In the genomic region with DNA sequence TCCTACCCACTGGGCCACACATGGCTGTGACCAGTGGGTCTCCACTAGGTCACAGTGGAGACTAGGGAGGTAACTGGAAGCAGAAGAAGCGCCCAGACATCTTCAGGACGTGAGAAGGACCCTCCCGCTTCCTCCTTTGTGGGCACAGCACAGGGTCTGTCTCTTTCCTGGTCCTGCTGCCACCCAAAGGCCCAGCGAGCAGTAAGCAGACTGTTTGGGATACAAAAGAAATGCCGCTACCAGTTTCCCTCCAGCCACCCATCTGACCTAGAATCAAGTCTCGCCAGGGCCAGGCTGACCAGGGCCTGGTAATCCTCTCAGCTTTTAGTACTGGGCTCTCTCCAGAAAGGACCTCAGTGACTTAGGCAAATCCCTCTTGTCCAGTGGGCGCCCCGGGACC, we compare ENCODE assay signal across 15 mouse cellular contexts.
DNase-seq lines count a peak whose midpoint lies in the region; ATAC-seq lines count a peak whose summit lies in the region.
"Had no signal": no experiment of that assay in that cellular context is flagged by ENCODE, and none has a peak within 500 bp of the region (broad histone marks: within the 10 kb centered on the region; RNA-seq: fewer than 3 reads in every experiment).

No protein-coding gene starts in this region.

- no peak for DNase-seq in forebrain, embryonic 10.5 days (ENCODE audit: extremely low spot score, low spot score)
- no peak for DNase-seq in hindbrain, embryonic 11.5 days (ENCODE audit: low spot score)
- DNase-seq in midbrain, embryonic 14.5 days = no peak
- DNase-seq in embryo, embryonic 9.5 days (ENCODE audit: extremely low spot score) = no peak
- DNase-seq: cerebellum, postnatal 25 days; heart, adult 18-20 months; heart, postnatal 4 days; kidney, adult 18-20 months; liver, postnatal 0 days had no signal

- no peak overlapping the region for H3K9ac ChIP-seq in forebrain, embryonic 16.5 days (replicated peaks; ENCODE audit: low read depth, low read length)
- peak overlapping the region; percentile 52; the same call in 1 of the 2 replicates for H3K9ac ChIP-seq in hindbrain, embryonic 13.5 days
- no peak overlapping the region for H3K9ac ChIP-seq in hindbrain, embryonic 11.5 days (ENCODE audit: low read depth, low read length)
- H3K9ac ChIP-seq in midbrain, embryonic 14.5 days (replicated peaks; ENCODE audit: low read length) = no peak overlapping the region
- no peak overlapping the region for H3K9ac ChIP-seq in midbrain, embryonic 15.5 days
- H3K9ac ChIP-seq: embryonic facial prominence, embryonic 12.5 days; limb, embryonic 15.5 days; liver, postnatal 0 days had no signal

- WGBS in forebrain, embryonic 10.5 days = 89% methylated on average over 8 of the region's 8 CpGs
- 93% methylated on average over 8 of the region's 8 CpGs for WGBS in forebrain, embryonic 16.5 days
- WGBS in hindbrain, embryonic 13.5 days = 88% methylated on average over 8 of the region's 8 CpGs
- 87% methylated on average over 8 of the region's 8 CpGs for WGBS in hindbrain, embryonic 11.5 days
- 83% methylated on average over 8 of the region's 8 CpGs for WGBS in midbrain, embryonic 14.5 days
- 89% methylated on average over 8 of the region's 8 CpGs for WGBS in midbrain, embryonic 15.5 days

- no peaks in the 10 kb centered on the region for H3K9me3 ChIP-seq in forebrain, embryonic 10.5 days
- no peaks in the 10 kb centered on the region for H3K9me3 ChIP-seq in forebrain, embryonic 16.5 days (ENCODE audit: control insufficient read depth, low read length)
- no peaks in the 10 kb centered on the region for H3K9me3 ChIP-seq in hindbrain, embryonic 13.5 days
- H3K9me3 ChIP-seq in hindbrain, embryonic 11.5 days (ENCODE audit: control insufficient read depth, low read length) = no peaks in the 10 kb centered on the region
- no peaks in the 10 kb centered on the region for H3K9me3 ChIP-seq in midbrain, embryonic 14.5 days (ENCODE audit: control insufficient read depth, low read length)
- H3K9me3 ChIP-seq in midbrain, embryonic 15.5 days = no peaks in the 10 kb centered on the region
- H3K9me3 ChIP-seq: embryonic facial prominence, embryonic 12.5 days; limb, embryonic 15.5 days had no signal

- no peak overlapping the region for H3K4me3 ChIP-seq in forebrain, embryonic 10.5 days
- H3K4me3 ChIP-seq in forebrain, embryonic 16.5 days (replicated peaks; ENCODE audit: low read length) = no peak overlapping the region
- no peak overlapping the region for H3K4me3 ChIP-seq in hindbrain, embryonic 13.5 days
- no peak overlapping the region for H3K4me3 ChIP-seq in hindbrain, embryonic 11.5 days (ENCODE audit: low read depth, low read length)
- no peak overlapping the region for H3K4me3 ChIP-seq in midbrain, embryonic 14.5 days (replicated peaks; ENCODE audit: low read depth, low read length)
- H3K4me3 ChIP-seq in midbrain, embryonic 15.5 days = no peak overlapping the region
- H3K4me3 ChIP-seq: embryonic facial prominence, embryonic 12.5 days; limb, embryonic 15.5 days had no signal

- H3K27me3 ChIP-seq in forebrain, embryonic 10.5 days (ENCODE audit: poor library complexity, severe bottlenecking) = no peaks in the 10 kb centered on the region
- H3K27me3 ChIP-seq in forebrain, embryonic 16.5 days (replicated peaks; ENCODE audit: control insufficient read depth, insufficient read depth, low read length) = no peaks in the 10 kb centered on the region
- H3K27me3 ChIP-seq in hindbrain, embryonic 13.5 days = no peaks in the 10 kb centered on the region
- no peaks in the 10 kb centered on the region for H3K27me3 ChIP-seq in hindbrain, embryonic 11.5 days (ENCODE audit: control insufficient read depth, insufficient read depth, low read length)
- H3K27me3 ChIP-seq in midbrain, embryonic 14.5 days (ENCODE audit: control insufficient read depth, insufficient read depth, low read length) = no peaks in the 10 kb centered on the region
- no peaks in the 10 kb centered on the region for H3K27me3 ChIP-seq in midbrain, embryonic 15.5 days (replicated peaks)
- H3K27me3 ChIP-seq: embryonic facial prominence, embryonic 12.5 days; limb, embryonic 15.5 days had no signal

- 0 out of 2 replicates have a peak overlapping the region, but pooled peaks have one; percentile 20 for H3K27ac ChIP-seq in forebrain, embryonic 10.5 days
- no peak overlapping the region for H3K27ac ChIP-seq in forebrain, embryonic 16.5 days (ENCODE audit: low read length)
- peak overlapping the region; percentile 20; the same call in 1 of the 2 replicates for H3K27ac ChIP-seq in hindbrain, embryonic 13.5 days
- no peak overlapping the region for H3K27ac ChIP-seq in hindbrain, embryonic 11.5 days (ENCODE audit: low read depth, low read length)
- 0 out of 2 replicates have a peak overlapping the region, but pooled peaks have one; percentile 5 for H3K27ac ChIP-seq in midbrain, embryonic 14.5 days (replicated peaks; ENCODE audit: low read depth, low read length)
- H3K27ac ChIP-seq in midbrain, embryonic 15.5 days = no peak overlapping the region
- H3K27ac ChIP-seq: embryonic facial prominence, embryonic 12.5 days had no signal

- H3K36me3 ChIP-seq in forebrain, embryonic 10.5 days (replicated peaks) = peaks cover 86% of the 10 kb centered on the region
- H3K36me3 ChIP-seq in forebrain, embryonic 16.5 days (ENCODE audit: control insufficient read depth, insufficient read depth) = no peaks in the 10 kb centered on the region
- H3K36me3 ChIP-seq in hindbrain, embryonic 13.5 days = peaks cover 7% of the 10 kb centered on the region
- no peaks in the 10 kb centered on the region for H3K36me3 ChIP-seq in hindbrain, embryonic 11.5 days (ENCODE audit: control insufficient read depth, insufficient read depth, low read length)
- H3K36me3 ChIP-seq in midbrain, embryonic 14.5 days (ENCODE audit: control insufficient read depth, insufficient read depth, low read length) = peaks cover 23% of the 10 kb centered on the region
- H3K36me3 ChIP-seq in midbrain, embryonic 15.5 days (replicated peaks) = no peaks in the 10 kb centered on the region

- ATAC-seq in forebrain, embryonic 16.5 days = no peak
- ATAC-seq in hindbrain, embryonic 13.5 days (ENCODE audit: low FRiP score) = no peak
- ATAC-seq in hindbrain, embryonic 11.5 days (ENCODE audit: low FRiP score) = no peak
- ATAC-seq in midbrain, embryonic 14.5 days (ENCODE audit: low FRiP score, low TSS enrichment) = no peak
- no peak for ATAC-seq in midbrain, embryonic 15.5 days (replicated peaks)
- ATAC-seq in megakaryocyte, adult 5-6 weeks (ENCODE audit: poor library complexity, severe bottlenecking) = peak; percentile 47; the same call in 1 of the 2 replicates
- ATAC-seq: liver, postnatal 0 days had no signal

- H3K4me2 ChIP-seq in forebrain, embryonic 16.5 days (ENCODE audit: low read length) = no peak overlapping the region
- no peak overlapping the region for H3K4me2 ChIP-seq in hindbrain, embryonic 13.5 days
- no peak overlapping the region for H3K4me2 ChIP-seq in hindbrain, embryonic 11.5 days (replicated peaks; ENCODE audit: low read depth, low read length)
- no peak overlapping the region for H3K4me2 ChIP-seq in midbrain, embryonic 14.5 days (ENCODE audit: low read length)
- no peak overlapping the region for H3K4me2 ChIP-seq in midbrain, embryonic 15.5 days
- H3K4me2 ChIP-seq: embryonic facial prominence, embryonic 12.5 days; limb, embryonic 15.5 days had no signal

- H3K4me1 ChIP-seq in forebrain, embryonic 10.5 days = peaks cover 89% of the 10 kb centered on the region
- H3K4me1 ChIP-seq in forebrain, embryonic 16.5 days (replicated peaks; ENCODE audit: control insufficient read depth, insufficient read depth, low read length) = peaks cover 61% of the 10 kb centered on the region
- H3K4me1 ChIP-seq in hindbrain, embryonic 13.5 days (replicated peaks) = peaks cover 98% of the 10 kb centered on the region
- peaks cover 9% of the 10 kb centered on the region for H3K4me1 ChIP-seq in hindbrain, embryonic 11.5 days (replicated peaks; ENCODE audit: control insufficient read depth, insufficient read depth, low read length)
- peaks cover 69% of the 10 kb centered on the region for H3K4me1 ChIP-seq in midbrain, embryonic 14.5 days (ENCODE audit: control insufficient read depth, insufficient read depth, low read length)
- H3K4me1 ChIP-seq in midbrain, embryonic 15.5 days = peaks cover 93% of the 10 kb centered on the region

Comparison
In these comparisons a context has a peak if more than half of its experiments do, and no peak if none do; other contexts are left out.
1. H3K27ac ChIP-seq: peak in forebrain, embryonic 10.5 days (single experiment), hindbrain, embryonic 13.5 days (single experiment) and midbrain, embryonic 14.5 days (single experiment); none in forebrain, embryonic 16.5 days (single experiment), hindbrain, embryonic 11.5 days (single experiment) and midbrain, embryonic 15.5 days (single experiment).